Comparison of ENCODE assay signal across 8 mouse cellular contexts in the genomic region with DNA sequence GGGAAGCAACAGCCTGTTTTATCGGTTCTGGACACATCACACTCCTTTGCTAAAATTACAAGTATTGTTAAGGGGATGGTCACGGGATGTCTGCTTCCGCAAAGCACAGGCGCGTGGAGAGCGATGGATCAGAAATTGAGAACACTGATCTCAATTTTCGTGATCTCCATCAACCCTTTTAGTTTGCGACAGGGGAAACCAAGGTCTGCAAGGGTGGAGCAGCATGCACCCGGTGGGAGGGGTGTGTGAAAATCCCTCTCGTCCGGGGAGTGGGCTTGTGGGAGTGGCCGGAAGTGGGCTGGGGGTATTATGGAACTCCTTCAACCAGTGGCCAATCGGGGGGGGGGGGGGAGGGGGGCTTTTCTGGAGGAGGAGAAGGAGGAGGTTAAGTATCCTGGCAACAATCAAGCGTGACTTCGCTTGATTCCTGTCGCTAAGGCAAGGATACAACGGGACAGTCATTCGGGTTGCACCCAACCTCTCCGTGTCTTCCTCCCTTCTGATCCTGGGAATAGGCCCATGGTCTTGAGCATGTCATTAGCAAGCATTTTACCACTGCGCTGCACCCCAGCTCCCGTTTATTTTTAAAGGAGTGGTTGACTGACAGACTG. TPM values are rescaled to one million over a fixed set of nuclear protein-coding genes. Genes with fewer than 3 reads are reported as not detected.
DNase-seq lines count a peak whose midpoint lies in the region; ATAC-seq and TF ChIP-seq lines count a peak whose summit lies in the region.

No protein-coding gene starts in this region.

- no peaks in the 10 kb centered on the region for H3K9me3 ChIP-seq in heart, embryonic 13.5 days
- no peaks in the 10 kb centered on the region for H3K9me3 ChIP-seq in midbrain, embryonic 13.5 days

- H3K4me1 ChIP-seq in cortical plate, adult 2 months (ENCODE audit: control insufficient read depth, insufficient read depth, low read length): peaks cover 6% of the 10 kb centered on the region; the same call in 1 of the 2 replicates
- H3K4me1 ChIP-seq in heart, embryonic 13.5 days: peaks cover 9% of the 10 kb centered on the region
- H3K4me1 ChIP-seq in midbrain, embryonic 13.5 days (replicated peaks): peaks cover 24% of the 10 kb centered on the region

- no peak for TF ChIP-seq CTCF in cortical plate, adult 2 months (IDR thresholded peaks at IDR 0.05; ENCODE audit: extremely low read depth, insufficient read depth, low read length)

- no peaks in the 10 kb centered on the region for H3K27me3 ChIP-seq in heart, embryonic 13.5 days (replicated peaks)
- H3K27me3 ChIP-seq in midbrain, embryonic 13.5 days: no peaks in the 10 kb centered on the region

- peak overlapping the region; percentile 73 for H3K4me3 ChIP-seq in cortical plate, adult 2 months (ENCODE audit: insufficient read depth, low read length)
- peak overlapping the region; percentile 81 for H3K4me3 ChIP-seq in heart, embryonic 13.5 days
- H3K4me3 ChIP-seq in midbrain, embryonic 13.5 days (replicated peaks): peak overlapping the region; percentile 82

- no peaks in the 10 kb centered on the region for H3K36me3 ChIP-seq in heart, embryonic 13.5 days
- no peaks in the 10 kb centered on the region for H3K36me3 ChIP-seq in midbrain, embryonic 13.5 days

- H3K4me2 ChIP-seq in heart, embryonic 13.5 days: peak overlapping the region; percentile 85
- peak overlapping the region; percentile 70 for H3K4me2 ChIP-seq in midbrain, embryonic 13.5 days (replicated peaks)

- WGBS in heart, embryonic 13.5 days: under 1% methylated on average over 18 of the region's 21 CpGs
- 1% methylated on average over 20 of the region's 21 CpGs for WGBS in midbrain, embryonic 13.5 days

- DNase-seq in adrenal gland, adult 2 months: peak; percentile 20
- DNase-seq in adrenal gland, postnatal 4 days (ENCODE audit: low spot score in 2 of 2): no peak
- DNase-seq in ES-CJ7 (ENCODE audit: low read depth, low spot score): peak; percentile 93
- DNase-seq in left cerebral cortex, postnatal 4 days: peak; percentile 68
- DNase-seq in testis, postnatal 10 days (ENCODE audit: low spot score): peak; percentile 51

- TF ChIP-seq POLR2A in cortical plate, adult 2 months (IDR thresholded peaks at IDR 0.05; ENCODE audit: extremely low read depth, insufficient read depth, low read length): no peak

- intact Hi-C loops in left cerebral cortex, postnatal 4 days (cut with DNase I): no loop called here

- H3K9ac ChIP-seq in heart, embryonic 13.5 days: peak overlapping the region; percentile 90
- peak overlapping the region; percentile 89 for H3K9ac ChIP-seq in midbrain, embryonic 13.5 days (replicated peaks)

- no peak for ATAC-seq in heart, embryonic 13.5 days (ENCODE audit: extremely low read depth, insufficient number of reproducible peaks, low FRiP score, low TSS enrichment)
- peak; percentile 83 for ATAC-seq in midbrain, embryonic 13.5 days

- 0 out of 2 replicates have a peak overlapping the region, but pooled peaks have one; percentile 48 for H3K27ac ChIP-seq in cortical plate, adult 2 months (ENCODE audit: insufficient read depth, low read length)
- peak overlapping the region; percentile 70 for H3K27ac ChIP-seq in heart, embryonic 13.5 days (replicated peaks)
- H3K27ac ChIP-seq in midbrain, embryonic 13.5 days: peak overlapping the region; percentile 77

RNA-seq across cellular contexts. Expression of gene Snx10, which starts 0.7 kb away (rescaled TPM):
- 10 to 100 TPM; 36.2 to 69.2 TPM for total RNA-seq in adrenal gland, adult 2 months (2021)
- polyA plus RNA-seq in adrenal gland, adult 2 months (2012; rRNA removed): 0.81 and 0.95 TPM in 2 replicates
- 10 to 100 TPM; 14.5 TPM for total RNA-seq in adrenal gland, postnatal 4 days (2021)
- 64.9 and 67.4 TPM in 2 replicates for polyA plus RNA-seq in cortical plate, adult 2 months (2012; rRNA removed)
- polyA plus RNA-seq in heart, embryonic 13.5 days (2015; fragmentation: Nextera tagmentation; extraction: Ambion mirVana): 16.5 and 16.6 TPM in 2 replicates
- total RNA-seq in left cerebral cortex, postnatal 4 days (2021): 10 to 100 TPM; 89.6 to 97.9 TPM
- polyA plus RNA-seq in midbrain, embryonic 13.5 days (2015; fragmentation: Nextera tagmentation; extraction: Ambion mirVana): 48.7 and 49.6 TPM in 2 replicates

RNA-seq across cellular contexts. Expression of gene Cbx3, which starts 54.3 kb away (rescaled TPM):
- 10 to 100 TPM; 58.8 to 97.3 TPM for total RNA-seq in adrenal gland, adult 2 months (2021)
- 5.3 and 5.9 TPM in 2 replicates for polyA plus RNA-seq in adrenal gland, adult 2 months (2012; rRNA removed)
- total RNA-seq in adrenal gland, postnatal 4 days (2021): 100 to 1,000 TPM; 172 to 178 TPM
- 81.3 and 85.2 TPM in 2 replicates for polyA plus RNA-seq in cortical plate, adult 2 months (2012; rRNA removed)
- 320 and 353 TPM in 2 replicates for polyA plus RNA-seq in heart, embryonic 13.5 days (2015; fragmentation: Nextera tagmentation; extraction: Ambion mirVana)
- total RNA-seq in left cerebral cortex, postnatal 4 days (2021): 100 to 1,000 TPM; 209 to 222 TPM
- polyA plus RNA-seq in midbrain, embryonic 13.5 days (2015; fragmentation: Nextera tagmentation; extraction: Ambion mirVana): 593 and 670 TPM in 2 replicates

RNA-seq across cellular contexts. Expression of gene Hnrnpa2b1, which starts 54.7 kb away (rescaled TPM):
- total RNA-seq in adrenal gland, adult 2 months (2021): 100 to 1,000 TPM; 435 to 575 TPM
- polyA plus RNA-seq in adrenal gland, adult 2 months (2012; rRNA removed): 35.2 and 41.0 TPM in 2 replicates
- total RNA-seq in adrenal gland, postnatal 4 days (2021): 100 to 1,000 TPM; 776 to 871 TPM
- 529 and 566 TPM in 2 replicates for polyA plus RNA-seq in cortical plate, adult 2 months (2012; rRNA removed)
- 1,097 and 1,199 TPM in 2 replicates for polyA plus RNA-seq in heart, embryonic 13.5 days (2015; fragmentation: Nextera tagmentation; extraction: Ambion mirVana)
- total RNA-seq in left cerebral cortex, postnatal 4 days (2021): 100 to 1,000 TPM; 795 to 816 TPM
- polyA plus RNA-seq in midbrain, embryonic 13.5 days (2015; fragmentation: Nextera tagmentation; extraction: Ambion mirVana): 2,073 and 2,164 TPM in 2 replicates

Comparison
In these comparisons a context has a peak if more than half of its experiments do, and no peak if none do; other contexts are left out.
1. DNase-seq: peak in adrenal gland, adult 2 months (single experiment), ES-CJ7 (single experiment), left cerebral cortex, postnatal 4 days (single experiment) and testis, postnatal 10 days (single experiment); none in adrenal gland, postnatal 4 days (0 of 2).
2. RNA of gene Cbx3, which starts 54.3 kb away (polyA plus RNA-seq): 593 to 670 TPM in midbrain, embryonic 13.5 days, 320 to 353 TPM in heart, embryonic 13.5 days and 81.3 to 85.2 TPM in cortical plate, adult 2 months; 5.3 to 5.9 TPM in adrenal gland, adult 2 months; every median in the first group is over 10 times any median in the second.
3. RNA of gene Hnrnpa2b1, which starts 54.7 kb away (polyA plus RNA-seq): 2,073 to 2,164 TPM in midbrain, embryonic 13.5 days, 1,097 to 1,199 TPM in heart, embryonic 13.5 days and 529 to 566 TPM in cortical plate, adult 2 months; 35.2 to 41.0 TPM in adrenal gland, adult 2 months; every median in the first group is over 10 times any median in the second.
4. Peak in every context shown above with its lines, with median percentiles within 50 percentile points of each other: H3K27ac ChIP-seq and H3K4me3 ChIP-seq.